Mouse (Mus musculus) MEL (cell line): ENCODE data around the gene Kit. TPM values are rescaled to one million over a fixed set of nuclear protein-coding genes. Genes with fewer than 3 reads are reported as not detected.

Experiments used
- DNase-seq: peaks from one replicate; pipeline ENCODE4 v3.0.0; 2011; ENCODE audit warnings: low read depth, low spot score
- H3K27ac ChIP-seq: 2 replicates; pipeline ENCODE4 v1.5.1; 2012; ENCODE audit warnings: low read depth, mild to moderate bottlenecking, control low read depth, low read length, moderate library complexity; ENCODE audit not compliant: control insufficient read depth
- H3K27me3 ChIP-seq, 2 experiments: fragments of 150-350 bp in 1 of 2; sonication (generic) in 1 of 2; 2 replicates each; pipeline ENCODE4 v1.6.1; 2012; ENCODE audit warnings: low read length in 2 of 2, mild to moderate bottlenecking in 2 of 2, improper control_type of control experiment in 1 of 2, moderate library complexity in 1 of 2; ENCODE audit not compliant: insufficient read depth in 2 of 2, control insufficient read depth in 1 of 2
- H3K36me3 ChIP-seq, 2 experiments: 2 replicates each; pipeline ENCODE4 v1.6.1; 2012 to 2014; ENCODE audit warnings: low read length in 2 of 2, improper control_type of control experiment in 1 of 2, inconsistent platforms in 1 of 2, mild to moderate bottlenecking in 1 of 2; ENCODE audit not compliant: insufficient read depth in 2 of 2, control insufficient read depth in 1 of 2
- H3K4me1 ChIP-seq, 2 experiments: fragments of 150-350 bp in 1 of 2; sonication (generic) in 1 of 2; 2 replicates each; pipeline ENCODE4 v1.6.1; 2012; ENCODE audit warnings: low read length in 2 of 2, improper control_type of control experiment in 1 of 2, mild to moderate bottlenecking in 1 of 2; ENCODE audit not compliant: insufficient read depth in 2 of 2, control insufficient read depth in 1 of 2
- H3K4me3 ChIP-seq, 2 experiments: fragments of 150-350 bp in 1 of 2; sonication (generic) in 1 of 2; 2 replicates each; pipeline ENCODE4 v1.5.1; 2012; ENCODE audit warnings: low read depth in 2 of 2, low read length in 2 of 2, mild to moderate bottlenecking in 2 of 2, moderate library complexity in 2 of 2, control low read depth in 1 of 2, improper control_type of control experiment in 1 of 2; ENCODE audit not compliant: control insufficient read depth in 1 of 2, insufficient read depth in 1 of 2
- H3K79me2 ChIP-seq: 2 replicates; pipeline ENCODE4 v1.6.1; 2012; ENCODE audit warnings: mild to moderate bottlenecking, low read length, moderate library complexity; ENCODE audit not compliant: control insufficient read depth, poor library complexity, insufficient read depth
- H3K9ac ChIP-seq: 2 replicates; pipeline ENCODE4 v1.6.1; 2012; ENCODE audit warnings: low read depth, mild to moderate bottlenecking, control low read depth, low read length, moderate library complexity; ENCODE audit not compliant: control insufficient read depth, poor library complexity, severe bottlenecking
- H3K9me3 ChIP-seq: fragments of 150-350 bp; sonication (generic); replicated peaks from 2 replicates; pipeline ENCODE4 v1.6.1; 2012; ENCODE audit warnings: mild to moderate bottlenecking, low read length, improper control_type of control experiment, moderate library complexity; ENCODE audit not compliant: insufficient read depth
- CHD1 ChIP-seq: IDR thresholded peaks from 2 replicates; pipeline ENCODE4 v1.6.1; 2012; ENCODE audit warnings: low read depth, mild to moderate bottlenecking, inconsistent platforms, low read length, improper control_type of control experiment
- CHD2 ChIP-seq: IDR thresholded peaks from 2 replicates; pipeline ENCODE4 v1.6.1; 2011; ENCODE audit warnings: low read length, improper control_type of control experiment
- E2F4 ChIP-seq: IDR thresholded peaks from 2 replicates; pipeline ENCODE4 v1.6.1; 2011; ENCODE audit warnings: low read depth, low read length, improper control_type of control experiment, borderline replicate concordance
- EP300 ChIP-seq, 2 experiments: IDR thresholded peaks; 2 replicates each; pipeline ENCODE4 v1.6.1; 2011; ENCODE audit warnings: improper control_type of control experiment in 2 of 2, low read length in 2 of 2, low read depth in 1 of 2, mild to moderate bottlenecking in 1 of 2
- MAFK ChIP-seq: IDR thresholded peaks from 2 replicates; pipeline ENCODE4 v1.6.1; 2011; ENCODE audit warnings: low read depth, mild to moderate bottlenecking, low read length, improper control_type of control experiment, borderline replicate concordance
- MAX ChIP-seq: IDR thresholded peaks from 2 replicates; pipeline ENCODE4 v1.6.1; 2011; ENCODE audit warnings: low read length, improper control_type of control experiment
- MAZ ChIP-seq: IDR thresholded peaks from 2 replicates; pipeline ENCODE4 v1.6.1; 2012; ENCODE audit warnings: low read depth, mild to moderate bottlenecking, inconsistent platforms, low read length, improper control_type of control experiment
- MEF2A ChIP-seq: IDR thresholded peaks from 2 replicates; pipeline ENCODE4 v1.6.1; 2014; ENCODE audit warnings: low read depth, mild to moderate bottlenecking, inconsistent platforms, low read length, improper control_type of control experiment; ENCODE audit not compliant: poor library complexity, insufficient replicate concordance, severe bottlenecking; ENCODE audit errors: extremely low read depth
- NELFE ChIP-seq: IDR thresholded peaks from 2 replicates; pipeline ENCODE4 v1.6.1; 2011; ENCODE audit warnings: low read depth, low read length, improper control_type of control experiment
- NRF1 ChIP-seq: IDR thresholded peaks from 2 replicates; pipeline ENCODE4 v1.6.1; 2014; ENCODE audit warnings: low read depth, mild to moderate bottlenecking, inconsistent platforms, low read length, improper control_type of control experiment, moderate library complexity; ENCODE audit not compliant: poor library complexity, insufficient read depth, severe bottlenecking
- POLR2A ChIP-seq, 2 experiments: IDR thresholded peaks; 2 replicates each; pipeline ENCODE4 v1.6.1; 2011 to 2012; ENCODE audit warnings: low read length in 2 of 2, mild to moderate bottlenecking in 2 of 2, control low read depth in 1 of 2, improper control_type of control experiment in 1 of 2, low read depth in 1 of 2, moderate library complexity in 1 of 2; ENCODE audit not compliant: control insufficient read depth in 1 of 2, insufficient read depth in 1 of 2, poor library complexity in 1 of 2
- POLR2AphosphoS2 ChIP-seq: IDR thresholded peaks from 2 replicates; pipeline ENCODE4 v1.6.1; 2011; ENCODE audit warnings: low read length, improper control_type of control experiment
- POLR2AphosphoS5 ChIP-seq: IDR thresholded peaks from 2 replicates; pipeline ENCODE4 v1.6.1; 2012; ENCODE audit warnings: low read depth, borderline replicate concordance, mild to moderate bottlenecking, inconsistent platforms, low read length, moderate library complexity, mixed read lengths
- RAD21 ChIP-seq: IDR thresholded peaks from 2 replicates; pipeline ENCODE4 v1.6.1; 2011; ENCODE audit warnings: mild to moderate bottlenecking, low read depth, low read length, improper control_type of control experiment
- SIN3A ChIP-seq: IDR thresholded peaks from 2 replicates; pipeline ENCODE4 v1.6.1; 2012; ENCODE audit warnings: low read length, improper control_type of control experiment, inconsistent platforms
- SMC3 ChIP-seq: IDR thresholded peaks from 2 replicates; pipeline ENCODE4 v1.6.1; 2011; ENCODE audit warnings: low read depth, low read length, improper control_type of control experiment
- TAL1 ChIP-seq: IDR thresholded peaks from 2 replicates; pipeline ENCODE4 v1.6.1; 2012; ENCODE audit warnings: mild to moderate bottlenecking, inconsistent platforms, low read length, moderate library complexity, mixed read lengths
- TCF12 ChIP-seq: IDR thresholded peaks from 2 replicates; pipeline ENCODE4 v1.6.1; 2014; ENCODE audit warnings: low read depth, mild to moderate bottlenecking, inconsistent platforms, low read length, improper control_type of control experiment, moderate library complexity
- USF1 ChIP-seq: IDR thresholded peaks from 2 replicates; pipeline ENCODE4 v1.6.1; 2014; ENCODE audit warnings: low read depth, mild to moderate bottlenecking, inconsistent platforms, low read length, improper control_type of control experiment, moderate library complexity
- USF2 ChIP-seq, 2 experiments: IDR thresholded peaks; 2 replicates each; pipeline ENCODE4 v1.6.1; 2011 to 2012; ENCODE audit warnings: improper control_type of control experiment in 2 of 2, low read length in 2 of 2, borderline replicate concordance in 1 of 2, inconsistent platforms in 1 of 2, low read depth in 1 of 2, mild to moderate bottlenecking in 1 of 2; ENCODE audit not compliant: insufficient read depth in 1 of 2
- ZC3H11A ChIP-seq: IDR thresholded peaks from 2 replicates; pipeline ENCODE4 v1.6.1; 2012; ENCODE audit warnings: low read depth, mild to moderate bottlenecking, inconsistent platforms, low read length, improper control_type of control experiment
- ZKSCAN1 ChIP-seq: IDR thresholded peaks from 2 replicates; pipeline ENCODE4 v1.6.1; 2012; ENCODE audit warnings: low read depth, mild to moderate bottlenecking, inconsistent platforms, low read length, improper control_type of control experiment, moderate library complexity
- ZMIZ1 ChIP-seq: IDR thresholded peaks from 2 replicates; pipeline ENCODE4 v1.6.1; 2012; ENCODE audit warnings: low read depth, mild to moderate bottlenecking, inconsistent platforms, low read length, improper control_type of control experiment, moderate library complexity
- ZNF384 ChIP-seq: IDR thresholded peaks from 2 replicates; pipeline ENCODE4 v1.6.1; 2012; ENCODE audit warnings: low read depth, mild to moderate bottlenecking, inconsistent platforms, low read length, improper control_type of control experiment
- polyA plus RNA-seq, 2 experiments: library from polyadenylated mRNA; stranded (reverse) in 1 of 2; unstranded in 1 of 2; fragments of >175 nt in 1 of 2; fragments of >200 nt in 1 of 2; gene quantifications; 2 replicates each; pipeline versions ENCODE4 v1.2.1 to v1.2.4; 2012; ENCODE audit warnings: low replicate concordance in 2 of 2, low read depth in 1 of 2; ENCODE audit not compliant: insufficient read length in 2 of 2, insufficient read depth in 1 of 2, missing spikeins in 1 of 2
- total RNA-seq: library from RNA; depleted of rRNA; stranded (reverse); fragments of 300-350 nt; gene quantifications from 2 replicates; pipeline ENCODE4 v1.2.3, GENCODE M21; 2012

The Kit gene
- total and polyA plus RNA-seq, 3 experiments: 1.0 to 1.8 TPM; not detected in 1

- DNase-seq: no peak
- no peak overlapping the region for H3K27ac ChIP-seq
- TF ChIP-seq RAD21 (no peak), MEF2A (no peak), ZMIZ1 (no peak), POLR2A (IDR thresholded peaks at IDR 0.05; ENCODE audit: control insufficient read depth in 1 of 2, insufficient read depth in 1 of 2, low read depth in 1 of 2, low read length in 2 of 2, poor library complexity in 1 of 2) (no peak), POLR2AphosphoS2 (no peak), ZKSCAN1 (no peak), SIN3A (no peak), ZNF384 (no peak), SMC3 (no peak)
- TF ChIP-seq, all 39 proteins: peak for 0
- H3K9ac ChIP-seq: no peak overlapping the region
- no peaks in the 10 kb centered on the region for H3K27me3 ChIP-seq
- H3K36me3 ChIP-seq: peaks cover 0 to 30% of the 10 kb centered on the region in 2 experiments; a peak in 2 of 4 replicates
- H3K4me1 ChIP-seq: peaks cover 10 to 35% of the 10 kb centered on the region in 2 experiments
- H3K79me2 ChIP-seq: no peaks in the 10 kb centered on the region
- H3K9me3 ChIP-seq: no peaks in the 10 kb centered on the region
- H3K4me3 ChIP-seq: no peak overlapping the region
Observed at GRCm38 (mm10) chr5:75576741-75577140, 2.0 kb downstream of the Kit start.

GRCm38 (mm10) chr5:75578141-75578540 is 3.4 kb downstream of the Kit start:
- H3K79me2 ChIP-seq: no peaks in the 10 kb centered on the region
- TF ChIP-seq MAZ (no peak), MAX (no peak)
- TF ChIP-seq, all 39 proteins: peak for 0
- Histone ChIP-seq H3K9me3 (no peaks in the 10 kb centered on the region), H3K4me3 (no peak overlapping the region), H3K27me3 (no peaks in the 10 kb centered on the region), H3K4me1 (peaks cover 11 to 40% of the 10 kb centered on the region in 2 experiments), H3K9ac (no peak overlapping the region), H3K36me3 (peaks cover 0 to 34% of the 10 kb centered on the region in 2 experiments; a peak in 2 of 4 replicates), H3K27ac (no peak overlapping the region)
- DNase-seq: no peak

- no peaks in the 10 kb centered on the region for H3K9me3 ChIP-seq
- peaks cover 11 to 40% of the 10 kb centered on the region in 2 experiments for H3K4me1 ChIP-seq
- no peaks in the 10 kb centered on the region for H3K79me2 ChIP-seq
- H3K9ac ChIP-seq: peak overlapping the region; percentile 41
- peak overlapping the region; percentile 54 for H3K27ac ChIP-seq
- H3K4me3 ChIP-seq: peak overlapping the region; percentile 0 to 12; a peak in 1 of 4 replicates
- peaks cover 0 to 34% of the 10 kb centered on the region in 2 experiments; a peak in 2 of 4 replicates for H3K36me3 ChIP-seq
- H3K27me3 ChIP-seq: no peaks in the 10 kb centered on the region
- DNase-seq: peak; percentile 39
- no peak for TF ChIP-seq MEF2A
- no peak for TF ChIP-seq CHD2
- no peak for TF ChIP-seq RAD21
- peak; percentile 24; the same call in 1 of the 2 replicates for TF ChIP-seq TAL1
- TF ChIP-seq E2F4: no peak
- TF ChIP-seq SIN3A: no peak
- TF ChIP-seq CHD1: peak; percentile 70; the same call in 1 of the 2 replicates
- no peak for TF ChIP-seq MAX
- no peak for TF ChIP-seq MAFK
- TF ChIP-seq SMC3: no peak
- no peak for TF ChIP-seq POLR2A (IDR thresholded peaks at IDR 0.05; ENCODE audit: control insufficient read depth in 1 of 2, insufficient read depth in 1 of 2, low read depth in 1 of 2, low read length in 2 of 2, poor library complexity in 1 of 2)
- TF ChIP-seq NRF1: no peak
- TF ChIP-seq ZC3H11A: no peak
- TF ChIP-seq NELFE: no peak
- TF ChIP-seq USF2 (IDR thresholded peaks at IDR 0.05; ENCODE audit: borderline replicate concordance in 1 of 2, insufficient read depth in 1 of 2, low read depth in 1 of 2, low read length in 2 of 2): no peak
- TF ChIP-seq EP300 (IDR thresholded peaks at IDR 0.05; ENCODE audit: low read depth in 1 of 2, low read length in 2 of 2): peak in 1 of 2 experiments; percentile 50; a peak in 2 of 4 replicates
- peak; percentile 80 for TF ChIP-seq ZNF384
- TF ChIP-seq POLR2AphosphoS5: no peak
- no peak for TF ChIP-seq USF1
- TF ChIP-seq TCF12: 0 out of 2 replicates have a peak, but pooled peaks have one; percentile 2
Observed at GRCm38 (mm10) chr5:75579244-75579643, 4.5 kb downstream of the Kit start.
